10 mouse cellular contexts compared by ENCODE assay signal in the genomic region with DNA sequence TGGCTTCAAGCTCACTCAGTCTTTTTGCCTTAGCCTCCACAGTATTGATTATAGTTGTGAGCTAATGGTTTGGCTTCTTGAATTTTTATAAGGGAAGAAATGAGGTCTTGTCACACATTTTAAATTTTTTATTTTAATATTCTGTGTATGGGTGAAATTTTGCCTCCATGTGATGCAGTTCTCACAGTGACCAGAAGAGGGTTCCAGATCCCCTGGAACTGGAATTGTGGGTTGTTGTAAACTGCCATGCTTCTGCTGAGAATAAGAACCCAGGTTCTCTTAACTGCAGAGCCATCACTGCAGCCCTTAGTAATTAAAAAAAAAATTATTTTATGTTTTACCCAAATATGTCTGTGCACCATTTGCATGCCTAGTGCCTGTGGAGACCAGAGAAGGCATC. TPM values are rescaled to one million over a fixed set of nuclear protein-coding genes. Genes with fewer than 3 reads are reported as not detected.
DNase-seq lines count a peak whose midpoint lies in the region; ATAC-seq and TF ChIP-seq lines count a peak whose summit lies in the region.
"Had no signal": no experiment of that assay in that cellular context is flagged by ENCODE, and none has a peak within 500 bp of the region (broad histone marks: within the 10 kb centered on the region; RNA-seq: fewer than 3 reads in every experiment).

No protein-coding gene starts in this region.

- H3K36me3 ChIP-seq in embryonic facial prominence, embryonic 11.5 days (replicated peaks; ENCODE audit: control insufficient read depth, insufficient read depth, low read depth, low read length): no peaks in the 10 kb centered on the region
- H3K36me3 ChIP-seq in embryonic facial prominence, embryonic 10.5 days (replicated peaks): no peaks in the 10 kb centered on the region
- no peaks in the 10 kb centered on the region for H3K36me3 ChIP-seq in liver, postnatal 0 days (replicated peaks; ENCODE audit: insufficient read depth, low read length)
- H3K36me3 ChIP-seq in liver, embryonic 12.5 days: no peaks in the 10 kb centered on the region
- no peaks in the 10 kb centered on the region for H3K36me3 ChIP-seq in splenic B cell, adult 2 months (ENCODE audit: control insufficient read depth, insufficient read depth, low read length, poor library complexity, severe bottlenecking)

- H3K9ac ChIP-seq in embryonic facial prominence, embryonic 11.5 days (replicated peaks; ENCODE audit: low read length): no peak overlapping the region
- no peak overlapping the region for H3K9ac ChIP-seq in liver, postnatal 0 days (replicated peaks)
- H3K9ac ChIP-seq in liver, embryonic 12.5 days: no peak overlapping the region

- no peak overlapping the region for H3K4me2 ChIP-seq in embryonic facial prominence, embryonic 11.5 days (ENCODE audit: low read depth, low read length)
- H3K4me2 ChIP-seq in liver, postnatal 0 days (ENCODE audit: low read depth, low read length): no peak overlapping the region
- H3K4me2 ChIP-seq in liver, embryonic 12.5 days: no peak overlapping the region

- no peaks in the 10 kb centered on the region for H3K27me3 ChIP-seq in embryonic facial prominence, embryonic 11.5 days (ENCODE audit: control insufficient read depth, insufficient read depth, low read length)
- no peaks in the 10 kb centered on the region for H3K27me3 ChIP-seq in embryonic facial prominence, embryonic 10.5 days (replicated peaks; ENCODE audit: low read depth, poor library complexity, severe bottlenecking)
- no peaks in the 10 kb centered on the region for H3K27me3 ChIP-seq in liver, postnatal 0 days (ENCODE audit: insufficient read depth, low read length)
- no peaks in the 10 kb centered on the region for H3K27me3 ChIP-seq in liver, embryonic 12.5 days (replicated peaks)
- H3K27me3 ChIP-seq in splenic B cell, adult 2 months (ENCODE audit: control insufficient read depth, insufficient read depth, low read length, poor library complexity, severe bottlenecking): no peaks in the 10 kb centered on the region

- no peaks in the 10 kb centered on the region for H3K9me3 ChIP-seq in embryonic facial prominence, embryonic 11.5 days (replicated peaks; ENCODE audit: control insufficient read depth, low read length)
- 0 out of 2 replicates have a peak, but pooled peaks cover 6% of the 10 kb centered on the region for H3K9me3 ChIP-seq in embryonic facial prominence, embryonic 10.5 days
- H3K9me3 ChIP-seq in liver, postnatal 0 days (ENCODE audit: low read length): no peaks in the 10 kb centered on the region
- H3K9me3 ChIP-seq in liver, embryonic 12.5 days (replicated peaks): no peaks in the 10 kb centered on the region; the same call in 1 of the 2 replicates

- no peak overlapping the region for H3K27ac ChIP-seq in embryonic facial prominence, embryonic 11.5 days (replicated peaks; ENCODE audit: low read depth, low read length)
- no peak overlapping the region for H3K27ac ChIP-seq in embryonic facial prominence, embryonic 10.5 days (replicated peaks)
- no peak overlapping the region for H3K27ac ChIP-seq in liver, postnatal 0 days (ENCODE audit: low read depth)
- no peak overlapping the region for H3K27ac ChIP-seq in liver, embryonic 12.5 days

- peak; percentile 62 for TF ChIP-seq CTCF in liver, postnatal 0 days (IDR thresholded peaks at IDR 0.05; ENCODE audit: low read depth)

- no peak for ATAC-seq in embryonic facial prominence, embryonic 11.5 days (replicated peaks; ENCODE audit: insufficient number of reproducible peaks, low FRiP score, low TSS enrichment, low read depth)
- no peak for ATAC-seq in liver, postnatal 0 days
- no peak for ATAC-seq in liver, embryonic 12.5 days

- no peak for TF ChIP-seq EP300 in liver, postnatal 0 days (IDR thresholded peaks at IDR 0.05; ENCODE audit: low read depth)

- no peaks in the 10 kb centered on the region for H3K4me1 ChIP-seq in embryonic facial prominence, embryonic 11.5 days (ENCODE audit: control insufficient read depth, insufficient read depth, low read length)
- H3K4me1 ChIP-seq in embryonic facial prominence, embryonic 10.5 days: no peaks in the 10 kb centered on the region
- no peaks in the 10 kb centered on the region for H3K4me1 ChIP-seq in liver, postnatal 0 days (ENCODE audit: insufficient read depth)
- no peaks in the 10 kb centered on the region for H3K4me1 ChIP-seq in liver, embryonic 12.5 days

- peak; percentile 9 for DNase-seq in embryonic facial prominence, embryonic 11.5 days (ENCODE audit: low spot score)
- no peak for DNase-seq in embryonic facial prominence, embryonic 10.5 days (ENCODE audit: low spot score)
- DNase-seq in liver, postnatal 0 days: no peak
- DNase-seq in c-Kit-positive CD71-positive TER-119-positive erythroid progenitor cells, embryonic 14.5 days (ENCODE audit: low spot score): peak; percentile 4
- DNase-seq in splenic B cell, adult 2 months (ENCODE audit: low read depth, low spot score): peak; percentile 61
- DNase-seq in gastrocnemius, postnatal 4 days (ENCODE audit: low spot score in 2 of 2): no peak
- DNase-seq in testis, postnatal 14 days (ENCODE audit: low spot score): no peak
- DNase-seq: cerebellum, adult 2 months; kidney, postnatal 14 days had no signal

- no peak overlapping the region for H3K4me3 ChIP-seq in embryonic facial prominence, embryonic 11.5 days (ENCODE audit: low read depth, low read length)
- H3K4me3 ChIP-seq in embryonic facial prominence, embryonic 10.5 days: no peak overlapping the region
- no peak overlapping the region for H3K4me3 ChIP-seq in liver, postnatal 0 days (ENCODE audit: low read depth, low read length)
- H3K4me3 ChIP-seq in liver, embryonic 12.5 days: no peak overlapping the region

RNA-seq across cellular contexts. Expression of a gene that starts 31.7 kb away (rescaled TPM):
- 1,205 and 1,236 TPM in 2 replicates for polyA plus RNA-seq in embryonic facial prominence, embryonic 11.5 days (2014; fragmentation: Nextera tagmentation; extraction: Ambion mirVana)
- polyA plus RNA-seq in embryonic facial prominence, embryonic 10.5 days (2016; fragmentation: Nextera tagmentation; extraction: Ambion mirVana): 1,084 and 1,105 TPM in 2 replicates
- 684 and 729 TPM in 2 replicates for polyA plus RNA-seq in liver, postnatal 0 days (2015; fragmentation: Nextera tagmentation; extraction: Ambion mirVana)
- 1,007 and 1,054 TPM in 2 replicates for polyA plus RNA-seq in liver, embryonic 12.5 days (2016; fragmentation: Nextera tagmentation; extraction: Ambion mirVana)
- total RNA-seq in gastrocnemius, postnatal 4 days (2021): 1,000 to 10,000 TPM; 1,011 to 1,106 TPM

RNA-seq across cellular contexts. Expression of a gene that starts 31.9 kb away (rescaled TPM):
- polyA plus RNA-seq in embryonic facial prominence, embryonic 11.5 days (2014; fragmentation: Nextera tagmentation; extraction: Ambion mirVana): not detected in 2 replicates
- polyA plus RNA-seq in embryonic facial prominence, embryonic 10.5 days (2016; fragmentation: Nextera tagmentation; extraction: Ambion mirVana): 0.25 and 0.28 TPM in 2 replicates
- polyA plus RNA-seq in liver, postnatal 0 days (2015; fragmentation: Nextera tagmentation; extraction: Ambion mirVana): not detected in 2 replicates
- 0.21 and 0.23 TPM in 2 replicates for polyA plus RNA-seq in liver, embryonic 12.5 days (2016; fragmentation: Nextera tagmentation; extraction: Ambion mirVana)
- under 1 TPM; 0.17 to 0.26 TPM for total RNA-seq in gastrocnemius, postnatal 4 days (2021)

RNA-seq across cellular contexts. Expression of a gene that starts 53.4 kb away (rescaled TPM):
- polyA plus RNA-seq in embryonic facial prominence, embryonic 11.5 days (2014; fragmentation: Nextera tagmentation; extraction: Ambion mirVana): 32.8 and 33.0 TPM in 2 replicates
- polyA plus RNA-seq in embryonic facial prominence, embryonic 10.5 days (2016; fragmentation: Nextera tagmentation; extraction: Ambion mirVana): 45.8 and 49.5 TPM in 2 replicates
- polyA plus RNA-seq in liver, postnatal 0 days (2015; fragmentation: Nextera tagmentation; extraction: Ambion mirVana): 20.2 and 21.2 TPM in 2 replicates
- polyA plus RNA-seq in liver, embryonic 12.5 days (2016; fragmentation: Nextera tagmentation; extraction: Ambion mirVana): 36.2 and 37.0 TPM in 2 replicates
- 10 to 100 TPM; 23.8 to 30.8 TPM for total RNA-seq in gastrocnemius, postnatal 4 days (2021)

Comparison
In these comparisons a context has a peak if more than half of its experiments do, and no peak if none do; other contexts are left out.
1. DNase-seq: peak in embryonic facial prominence, embryonic 11.5 days (single experiment), c-Kit-positive CD71-positive TER-119-positive erythroid progenitor cells, embryonic 14.5 days (single experiment) and splenic B cell, adult 2 months (single experiment); none in embryonic facial prominence, embryonic 10.5 days (single experiment), liver, postnatal 0 days (single experiment), gastrocnemius, postnatal 4 days (0 of 2) and testis, postnatal 14 days (single experiment).